Mouse (Mus musculus) lung, postnatal 25 days (tissue): ENCODE measurements around the gene Ube2f.

Experiments
- DNase-seq: peaks from one replicate; pipeline ENCODE4 v3.0.0; 2022; ENCODE audit warnings: low spot score

Gene Ube2f

GRCm38 (mm10) chr1:91297799-91298744 is 48.0 kb downstream of the Ube2f start, which contains the start of gene Scly:
Scly (plus strand) TSS chr1:91298338.
- DNase-seq, result peak; percentile 96

GRCm38 (mm10) chr1:91299026-91299706 is 49.1 kb downstream of the Ube2f start:
- no peak for DNase-seq

GRCm38 (mm10) chr1:91299707-91300426 is 49.8 kb downstream of the Ube2f start:
- DNase-seq, result peak; percentile 16

- DNase-seq, result no peak
Measured at GRCm38 (mm10) chr1:91301206-91301920, 51.3 kb downstream of the Ube2f start.

GRCm38 (mm10) chr1:91302021-91302420 is 51.9 kb downstream of the Ube2f start:
- DNase-seq, result peak; percentile 15

- DNase-seq, result no peak
Measured at GRCm38 (mm10) chr1:91304621-91305020, 54.5 kb downstream of the Ube2f start.

- DNase-seq, result no peak
Measured at GRCm38 (mm10) chr1:91309366-91310085, 59.4 kb downstream of the Ube2f start.

GRCm38 (mm10) chr1:91312273-91312672 is 62.2 kb downstream of the Ube2f start:
- DNase-seq, result no peak

GRCm38 (mm10) chr1:91313251-91313650 is 63.1 kb downstream of the Ube2f start:
- no peak for DNase-seq

- DNase-seq, result no peak
Measured at GRCm38 (mm10) chr1:91317656-91318055, 67.6 kb downstream of the Ube2f start.

- no peak for DNase-seq
Measured at GRCm38 (mm10) chr1:91321760-91322438, 71.8 kb downstream of the Ube2f start, which contains the start of gene Espnl. Espnl (plus strand) TSS chr1:91322075.

- DNase-seq, result no peak
Measured at GRCm38 (mm10) chr1:91324646-91325045, 74.5 kb downstream of the Ube2f start.

GRCm38 (mm10) chr1:91325488-91326042 is 75.5 kb downstream of the Ube2f start:
- no peak for DNase-seq

GRCm38 (mm10) chr1:91332102-91332501 is 82.0 kb downstream of the Ube2f start:
- DNase-seq, result no peak

GRCm38 (mm10) chr1:91333582-91333981 is 83.5 kb downstream of the Ube2f start:
- no peak for DNase-seq

- DNase-seq, result no peak
Measured at GRCm38 (mm10) chr1:91337355-91337754, 87.3 kb downstream of the Ube2f start.
